ENCODE assay signal across 8 mouse cellular contexts in the genomic region with DNA sequence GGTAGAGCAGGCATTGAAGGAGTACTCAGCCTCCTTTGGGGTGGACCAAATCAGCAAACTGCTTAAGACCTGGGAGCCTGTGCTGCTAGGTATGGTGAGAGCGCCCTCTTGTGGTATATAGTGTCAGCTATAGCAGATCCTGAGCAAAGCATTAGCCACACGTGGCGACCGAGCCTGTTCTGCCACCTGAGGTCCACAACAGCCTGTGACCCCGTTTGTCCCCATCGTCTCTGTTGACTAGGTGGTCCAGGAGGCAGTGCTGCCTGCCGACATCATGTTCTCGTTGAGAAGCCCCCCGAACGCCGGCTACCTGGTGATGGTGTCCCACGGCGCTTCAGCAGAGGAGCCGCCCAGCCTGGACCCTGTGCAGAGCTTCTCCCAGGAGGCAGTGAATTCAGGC. TPM values are rescaled to one million over a fixed set of nuclear protein-coding genes. Genes with fewer than 3 reads are reported as not detected.
DNase-seq lines count a peak whose midpoint lies in the region; ATAC-seq and TF ChIP-seq lines count a peak whose summit lies in the region.

No protein-coding gene starts in this region.

- H3K79me2 ChIP-seq in MEL (ENCODE audit: control insufficient read depth, insufficient read depth, low read length, poor library complexity): no peaks in the 10 kb centered on the region

- H3K4me2 ChIP-seq in forebrain, embryonic 12.5 days: peak overlapping the region; percentile 51

- H3K27ac ChIP-seq in MEL (ENCODE audit: control insufficient read depth, low read depth, low read length): no peak overlapping the region
- H3K27ac ChIP-seq in forebrain, embryonic 12.5 days: no peak overlapping the region
- 0 out of 2 replicates have a peak overlapping the region, but pooled peaks have one; percentile 35 for H3K27ac ChIP-seq in hindbrain, embryonic 10.5 days

- no peaks in the 10 kb centered on the region for H3K4me1 ChIP-seq in MEL (ENCODE audit: control insufficient read depth in 1 of 2, insufficient read depth in 2 of 2, low read length in 2 of 2)
- H3K4me1 ChIP-seq in forebrain, embryonic 12.5 days: peaks cover 19% of the 10 kb centered on the region
- H3K4me1 ChIP-seq in hindbrain, embryonic 10.5 days (replicated peaks): peaks cover 35% of the 10 kb centered on the region
- peaks cover 4% of the 10 kb centered on the region for H3K4me1 ChIP-seq in lung, adult 2 months (ENCODE audit: control insufficient read depth, insufficient read depth, low read length)

- no peaks in the 10 kb centered on the region for H3K9me3 ChIP-seq in MEL (replicated peaks; ENCODE audit: insufficient read depth, low read length)
- H3K9me3 ChIP-seq in forebrain, embryonic 12.5 days: no peaks in the 10 kb centered on the region
- H3K9me3 ChIP-seq in hindbrain, embryonic 10.5 days: no peaks in the 10 kb centered on the region

- TF ChIP-seq EP300 in MEL (IDR thresholded peaks at IDR 0.05; ENCODE audit: low read depth in 1 of 2, low read length in 2 of 2): no peak

- no peaks in the 10 kb centered on the region for H3K27me3 ChIP-seq in MEL (ENCODE audit: control insufficient read depth in 1 of 2, insufficient read depth in 2 of 2, low read length in 2 of 2)
- peaks cover 23% of the 10 kb centered on the region for H3K27me3 ChIP-seq in forebrain, embryonic 12.5 days
- H3K27me3 ChIP-seq in hindbrain, embryonic 10.5 days (ENCODE audit: insufficient read depth, poor library complexity, severe bottlenecking): peaks cover 28% of the 10 kb centered on the region

- TF ChIP-seq POLR2A in MEL (IDR thresholded peaks at IDR 0.05; ENCODE audit: control insufficient read depth in 1 of 2, insufficient read depth in 1 of 2, low read depth in 1 of 2, low read length in 2 of 2, poor library complexity in 1 of 2): peak in 1 of 2 experiments; percentile 38; a peak in 1 of 4 replicates
- TF ChIP-seq POLR2A in lung, adult 2 months (IDR thresholded peaks at IDR 0.05; ENCODE audit: borderline replicate concordance, extremely low read depth, low read depth, low read length): no peak

- DNase-seq in MEL (ENCODE audit: low read depth, low spot score): peak; percentile 93
- peak; percentile 61 for DNase-seq in c-Kit-positive CD71-positive TER-119-negative erythroid progenitor cells, embryonic 14.5 days (ENCODE audit: low read depth)
- DNase-seq in hindbrain, embryonic 10.5 days (ENCODE audit: low spot score): peak; percentile 74
- peak; percentile 69 to 81 for DNase-seq in layer of hippocampus, adult 8-10 months (ENCODE audit: low spot score in 2 of 2)
- DNase-seq in lung, adult 2 months: peak; percentile 42
- DNase-seq in thymus, postnatal 14 days: peak; percentile 77

- peak; percentile 82 for TF ChIP-seq RAD21 in MEL (IDR thresholded peaks at IDR 0.05; ENCODE audit: low read depth, low read length)

- peak; percentile 63 for ATAC-seq in forebrain, embryonic 12.5 days (ENCODE audit: low FRiP score)
- peak; percentile 45; the same call in 1 of the 2 replicates for ATAC-seq in neutrophil, adult 5-6 weeks (ENCODE audit: extremely low read depth, insufficient number of reproducible peaks, low FRiP score, poor library complexity, severe bottlenecking)

- H3K4me3 ChIP-seq in MEL (ENCODE audit: control insufficient read depth in 1 of 2, insufficient read depth in 1 of 2, low read depth in 2 of 2, low read length in 2 of 2): peak overlapping the region; percentile 68 to 74
- peak overlapping the region; percentile 19; the same call in 1 of the 2 replicates for H3K4me3 ChIP-seq in forebrain, embryonic 12.5 days (replicated peaks)
- peak overlapping the region; percentile 45 for H3K4me3 ChIP-seq in hindbrain, embryonic 10.5 days
- no peak overlapping the region for H3K4me3 ChIP-seq in lung, adult 2 months (replicated peaks; ENCODE audit: extremely low read depth, low read depth, low read length)

- peak; percentile 86 to 95 (median 89) for TF ChIP-seq CTCF in MEL (IDR thresholded peaks at IDR 0.05 in 2 of 3, conservative IDR thresholded peaks at IDR 0.05 in 1 of 3; ENCODE audit: control insufficient read depth in 1 of 3, insufficient read depth in 1 of 3, low read depth in 2 of 3, low read length in 3 of 3, poor library complexity in 1 of 3, severe bottlenecking in 1 of 3)
- peak; percentile 85 for TF ChIP-seq CTCF in lung, adult 2 months (IDR thresholded peaks at IDR 0.05; ENCODE audit: insufficient read depth, low read length)

- H3K36me3 ChIP-seq in MEL (ENCODE audit: control insufficient read depth in 1 of 2, insufficient read depth in 2 of 2, low read length in 2 of 2): no peaks in the 10 kb centered on the region
- no peaks in the 10 kb centered on the region for H3K36me3 ChIP-seq in forebrain, embryonic 12.5 days (replicated peaks)
- no peaks in the 10 kb centered on the region for H3K36me3 ChIP-seq in hindbrain, embryonic 10.5 days

- 6% methylated on average over 14 of the region's 14 CpGs for WGBS in forebrain, embryonic 12.5 days
- 6% methylated on average over 14 of the region's 14 CpGs for WGBS in hindbrain, embryonic 10.5 days
- 16% methylated on average over 14 of the region's 14 CpGs for WGBS in lung, adult 2 months

- peak overlapping the region; percentile 73 for H3K9ac ChIP-seq in MEL (ENCODE audit: control insufficient read depth, low read depth, low read length, poor library complexity, severe bottlenecking)
- peak overlapping the region; percentile 27; the same call in 1 of the 2 replicates for H3K9ac ChIP-seq in forebrain, embryonic 12.5 days

TF ChIP-seq in MEL, 35 proteins besides CTCF, POLR2A, EP300 and RAD21 (continues in another document):
- TF ChIP-seq ZNF384 (IDR thresholded peaks at IDR 0.05; ENCODE audit: low read depth, low read length) (no peak), MXI1 (IDR thresholded peaks at IDR 0.05; ENCODE audit: low read depth, low read length) (peak; percentile 95), MEF2A (IDR thresholded peaks at IDR 0.05; ENCODE audit: extremely low read depth, insufficient replicate concordance, low read depth, low read length, poor library complexity, severe bottlenecking) (no peak), MYC (IDR thresholded peaks at IDR 0.05; ENCODE audit: low read depth, low read length) (peak; percentile 97), USF1 (IDR thresholded peaks at IDR 0.05; ENCODE audit: low read depth, low read length) (no peak), NRF1 (IDR thresholded peaks at IDR 0.05; ENCODE audit: insufficient read depth, low read depth, low read length, poor library complexity, severe bottlenecking) (no peak), MAX (IDR thresholded peaks at IDR 0.05; ENCODE audit: low read length) (peak; percentile 92), E2F4 (IDR thresholded peaks at IDR 0.05; ENCODE audit: borderline replicate concordance, low read depth, low read length) (no peak), SIN3A (IDR thresholded peaks at IDR 0.05; ENCODE audit: low read length) (peak; percentile 76), ELF1 (IDR thresholded peaks at IDR 0.05; ENCODE audit: low read depth, low read length) (no peak), POLR2AphosphoS5 (IDR thresholded peaks at IDR 0.05; ENCODE audit: borderline replicate concordance, low read depth, low read length) (no peak), TBP (IDR thresholded peaks at IDR 0.05; ENCODE audit: low read depth, low read length) (no peak), ZC3H11A (IDR thresholded peaks at IDR 0.05; ENCODE audit: low read depth, low read length) (peak; percentile 43), ZKSCAN1 (IDR thresholded peaks at IDR 0.05; ENCODE audit: low read depth, low read length) (no peak), SMC3 (IDR thresholded peaks at IDR 0.05; ENCODE audit: low read depth, low read length) (peak; percentile 73)

RNA-seq across cellular contexts. Expression of a gene that starts 25.0 kb away (rescaled TPM):
- total RNA-seq in MEL (2012; rRNA removed): 0.16 and 0.23 TPM in 2 replicates
- under 1 TPM in 1 of 2 experiments, not detected in 1; 0.15 TPM for polyA plus RNA-seq in MEL (2012; ENCODE audit: insufficient read depth in 1 of 2, insufficient read length in 2 of 2, low read depth in 1 of 2, low replicate concordance in 2 of 2, missing spikeins in 1 of 2)
- 3.0 and 3.8 TPM in 2 replicates for polyA plus RNA-seq in forebrain, embryonic 12.5 days (2016; fragmentation: Nextera tagmentation; extraction: Ambion mirVana)
- polyA plus RNA-seq in hindbrain, embryonic 10.5 days (2016; fragmentation: Nextera tagmentation; extraction: Ambion mirVana): 1.9 and 2.0 TPM in 2 replicates
- total RNA-seq in layer of hippocampus, adult 8-10 months (2022): 10 to 100 TPM; 17.3 to 21.8 (median 19.3) TPM
- 19.5 and 21.2 TPM in 2 replicates for polyA plus RNA-seq in lung, adult 2 months (2012; rRNA removed)
- not detected in 2 replicates for total RNA-seq in neutrophil, adult 5-6 weeks (2017)

RNA-seq across cellular contexts. Expression of a gene that starts 25.3 kb away (rescaled TPM):
- total RNA-seq in MEL (2012; rRNA removed): not detected in 2 replicates
- not detected for polyA plus RNA-seq in MEL (2012; ENCODE audit: insufficient read depth in 1 of 2, insufficient read length in 2 of 2, low read depth in 1 of 2, low replicate concordance in 2 of 2, missing spikeins in 1 of 2)
- not detected in 2 replicates for polyA plus RNA-seq in forebrain, embryonic 12.5 days (2016; fragmentation: Nextera tagmentation; extraction: Ambion mirVana)
- polyA plus RNA-seq in hindbrain, embryonic 10.5 days (2016; fragmentation: Nextera tagmentation; extraction: Ambion mirVana): 0.14 TPM in 1 of 2 replicates, not detected in the other
- not detected for total RNA-seq in layer of hippocampus, adult 8-10 months (2022)
- polyA plus RNA-seq in lung, adult 2 months (2012; rRNA removed): 1.7 and 1.8 TPM in 2 replicates
- total RNA-seq in neutrophil, adult 5-6 weeks (2017): not detected in 2 replicates

RNA-seq across cellular contexts. Expression of a gene that starts 38.4 kb away (rescaled TPM):
- total RNA-seq in MEL (2012; rRNA removed): 2.2 and 2.3 TPM in 2 replicates
- polyA plus RNA-seq in MEL (2012; ENCODE audit: insufficient read depth in 1 of 2, insufficient read length in 2 of 2, low read depth in 1 of 2, low replicate concordance in 2 of 2, missing spikeins in 1 of 2): 1 to 10 TPM in 1 of 2 experiments, not detected in 1; 3.5 TPM
- 6.0 and 6.2 TPM in 2 replicates for polyA plus RNA-seq in forebrain, embryonic 12.5 days (2016; fragmentation: Nextera tagmentation; extraction: Ambion mirVana)
- 6.7 and 9.2 TPM in 2 replicates for polyA plus RNA-seq in hindbrain, embryonic 10.5 days (2016; fragmentation: Nextera tagmentation; extraction: Ambion mirVana)
- total RNA-seq in layer of hippocampus, adult 8-10 months (2022): 10 to 100 TPM in 2 of 4 experiments, 1 to 10 TPM in 2; 9.8 to 11.6 (median 10.1) TPM
- polyA plus RNA-seq in lung, adult 2 months (2012; rRNA removed): 22.4 and 23.6 TPM in 2 replicates
- total RNA-seq in neutrophil, adult 5-6 weeks (2017): 8.6 and 9.2 TPM in 2 replicates

RNA-seq across cellular contexts. Expression of a gene that starts 47.5 kb away (rescaled TPM):
- 160 and 183 TPM in 2 replicates for total RNA-seq in MEL (2012; rRNA removed)
- polyA plus RNA-seq in MEL (2012; ENCODE audit: insufficient read depth in 1 of 2, insufficient read length in 2 of 2, low read depth in 1 of 2, low replicate concordance in 2 of 2, missing spikeins in 1 of 2): 100 to 1,000 TPM in 1 of 2 experiments, not detected in 1; 154 TPM
- 69.6 and 71.4 TPM in 2 replicates for polyA plus RNA-seq in forebrain, embryonic 12.5 days (2016; fragmentation: Nextera tagmentation; extraction: Ambion mirVana)
- 66.8 and 67.9 TPM in 2 replicates for polyA plus RNA-seq in hindbrain, embryonic 10.5 days (2016; fragmentation: Nextera tagmentation; extraction: Ambion mirVana)
- 10 to 100 TPM; 47.3 to 59.9 (median 56.1) TPM for total RNA-seq in layer of hippocampus, adult 8-10 months (2022)
- 195 and 264 TPM in 2 replicates for polyA plus RNA-seq in lung, adult 2 months (2012; rRNA removed)
- 31.1 and 36.7 TPM in 2 replicates for total RNA-seq in neutrophil, adult 5-6 weeks (2017)

Comparison
In these comparisons a context has a peak if more than half of its experiments do, and no peak if none do; other contexts are left out.
1. DNase-seq: peak in every context shown above with its lines; median percentile 93 in MEL; 77 in thymus, postnatal 14 days; 75 in layer of hippocampus, adult 8-10 months; 74 in hindbrain, embryonic 10.5 days; 61 in c-Kit-positive CD71-positive TER-119-negative erythroid progenitor cells, embryonic 14.5 days; 42 in lung, adult 2 months.